Mouse (Mus musculus): ENCODE results near the gene Gm3604.

GRCm38 (mm10) chr13:62331786-62332185 is 51.2 kb downstream of the Gm3604 start:
- TF ChIP-seq CTCF (IDR thresholded peaks at IDR 0.05; ENCODE audit: low read depth, low read length) (no peak), GATA1 (IDR thresholded peaks at IDR 0.05; ENCODE audit: borderline replicate concordance, low read length) (no peak), GATA2 (IDR thresholded peaks at IDR 0.05; ENCODE audit: borderline replicate concordance, low read depth, low read length) (no peak), POLR2AphosphoS5 (IDR thresholded peaks at IDR 0.05; ENCODE audit: insufficient replicate concordance, low read depth, low read length) (no peak)
